Mouse (Mus musculus): Measurements from ENCODE around the gene Hba-a2. TPM values are rescaled to one million over a fixed set of nuclear protein-coding genes. Genes with fewer than 3 reads are reported as not detected.

The Hba-a2 gene
- total RNA-seq (2023), result 100 to 1,000 TPM; 626 to 696 TPM

GRCm38 (mm10) chr11:32296203-32296602, at the start of gene Hba-a2:
Gene Hba-a2, plus strand, starts transcription at chr11:32296489.

GRCm38 (mm10) chr11:32267188-32267884, 29.0 kb upstream of the Hba-a2 start, which contains the start of gene Nprl3:
Gene Nprl3, minus strand, starts transcription at chr11:32267707.

GRCm38 (mm10) chr11:32276347-32276746, 19.9 kb upstream of the Hba-a2 start, which contains the start of gene Hba-x:
Gene Hba-x, plus strand, starts transcription at chr11:32276400.

GRCm38 (mm10) chr11:32283091-32283777, 13.1 kb upstream of the Hba-a2 start, which contains the start of gene Hba-a1:
Gene Hba-a1, plus strand, starts transcription at chr11:32283511.

GRCm38 (mm10) chr11:32286695-32287492, 9.4 kb upstream of the Hba-a2 start, which contains the start of gene Hbq1b:
Gene Hbq1b, plus strand, starts transcription at chr11:32286965.

GRCm38 (mm10) chr11:32299865-32300264, 3.6 kb downstream of the Hba-a2 start, which contains the start of gene Hbq1a:
Gene Hbq1a, plus strand, starts transcription at chr11:32300069.

Other genes with a start within 250 kb of the Hba-a2 start
- under 1 TPM; 0.16 to 0.18 TPM for gene Il9r, start 96.2 kb upstream of the Hba-a2 start, total RNA-seq (2023)
- gene Snrnp25, start 91.1 kb upstream of the Hba-a2 start, total RNA-seq (2023), result 10 to 100 TPM; 10.8 to 15.6 TPM
- 1 to 10 TPM in 1 of 2 experiments, under 1 TPM in 1; 0.36 to 1.1 TPM for gene Rhbdf1, start 74.2 kb upstream of the Hba-a2 start, total RNA-seq (2023)
- 1 to 10 TPM; 8.3 to 9.1 TPM for gene Mpg, start 70.0 kb upstream of the Hba-a2 start, total RNA-seq (2023)
- gene Nprl3, start 28.8 kb upstream of the Hba-a2 start, total RNA-seq (2023), result 10 to 100 TPM; 16.4 to 18.4 TPM
- not detected for gene Hba-x, start 20.1 kb upstream of the Hba-a2 start, total RNA-seq (2023)
- gene Hba-a1, start 13.0 kb upstream of the Hba-a2 start, total RNA-seq (2023), result 1,000 to 10,000 TPM; 1,163 to 1,619 TPM
- gene Hbq1b, start 9.5 kb upstream of the Hba-a2 start, total RNA-seq (2023), result 1 to 10 TPM; 2.0 to 2.8 TPM
- not detected for gene Hbq1a, start 3.6 kb downstream of the Hba-a2 start, total RNA-seq (2023)
- 1 to 10 TPM; 4.0 to 5.8 TPM for gene Sh3pxd2b, start 51.3 kb downstream of the Hba-a2 start, total RNA-seq (2023)
- gene Ubtd2, start 158.9 kb downstream of the Hba-a2 start, total RNA-seq (2023), result 1 to 10 TPM in 1 of 2 experiments, under 1 TPM in 1; 0.82 to 2.2 TPM
- gene Efcab9, start 235.6 kb downstream of the Hba-a2 start, total RNA-seq (2023), result 1 to 10 TPM in 1 of 2 experiments, not detected in 1; 1.0 TPM
- gene Stk10, start 236.8 kb downstream of the Hba-a2 start, total RNA-seq (2023), result 100 to 1,000 TPM; 172 to 177 TPM